Mouse (Mus musculus): ENCODE results near the gene Gcsh.

GRCm38 (mm10) chr8:116991241-116991640 is 2.1 kb downstream of the Gcsh start:
- no peak for TF ChIP-seq CTCF (IDR thresholded peaks at IDR 0.05; ENCODE audit: low read depth)
- no peak for TF ChIP-seq EP300 (IDR thresholded peaks at IDR 0.05; ENCODE audit: low read depth)

Data from heart, postnatal 0 days (tissue).